Mouse (Mus musculus) ES-E14 (cell line): Measurements from ENCODE around the gene Sertad2. TPM values are rescaled to one million over a fixed set of nuclear protein-coding genes. Genes with fewer than 3 reads are reported as not detected.

ENCODE experiments used
- DNase-seq: peaks from one replicate; pipeline ENCODE4 v3.0.0-alpha.2; 2013; ENCODE audit warnings: low read depth, low spot score
- H3K27ac ChIP-seq: 2 replicates; pipeline ENCODE4 v1.5.1; 2012; ENCODE audit warnings: low read depth, mild to moderate bottlenecking, low read length, moderate library complexity, mixed read lengths; ENCODE audit not compliant: poor library complexity, insufficient read depth, severe bottlenecking
- H3K36me3 ChIP-seq: 2 replicates; pipeline ENCODE4 v1.6.1; 2012; ENCODE audit warnings: mild to moderate bottlenecking, low read length, moderate library complexity, mixed read lengths; ENCODE audit not compliant: control insufficient read depth, poor library complexity, insufficient read depth, severe bottlenecking
- H3K4me1 ChIP-seq, 2 experiments: fragments of 150-350 bp in 1 of 2; sonication (generic) in 1 of 2; 2 replicates each; pipeline ENCODE4 v1.6.1; 2012; ENCODE audit warnings: low read length in 2 of 2, mild to moderate bottlenecking in 1 of 2, mixed read lengths in 1 of 2; ENCODE audit not compliant: control insufficient read depth in 2 of 2, insufficient read depth in 2 of 2, poor library complexity in 1 of 2
- H3K4me3 ChIP-seq, 2 experiments: fragments of 150-350 bp in 1 of 2; sonication (generic) in 1 of 2; 2 replicates each; pipeline ENCODE4 v1.5.1; 2012; ENCODE audit warnings: low read length in 2 of 2, low read depth in 1 of 2, mild to moderate bottlenecking in 1 of 2, mixed read lengths in 1 of 2; ENCODE audit not compliant: insufficient read depth in 1 of 2, poor library complexity in 1 of 2, severe bottlenecking in 1 of 2
- H3K9ac ChIP-seq: 2 replicates; pipeline ENCODE4 v1.6.1; 2012; ENCODE audit warnings: low read depth, mild to moderate bottlenecking, low read length, mixed read lengths; ENCODE audit not compliant: poor library complexity, insufficient read depth, severe bottlenecking
- H3K9me3 ChIP-seq: fragments of 150-350 bp; sonication (generic); 2 replicates; pipeline ENCODE4 v1.6.1; 2012; ENCODE audit warnings: low read depth, mild to moderate bottlenecking, low read length; ENCODE audit not compliant: control insufficient read depth, insufficient read depth
- CHD2 ChIP-seq: IDR thresholded peaks from 2 replicates; pipeline ENCODE4 v1.6.1; 2014; ENCODE audit warnings: mild to moderate bottlenecking, low read depth, low read length, inconsistent platforms
- HCFC1 ChIP-seq: IDR thresholded peaks from 2 replicates; pipeline ENCODE4 v1.6.1; 2012; ENCODE audit warnings: low read length, inconsistent platforms, borderline replicate concordance; ENCODE audit not compliant: insufficient read depth
- MAFK ChIP-seq: IDR thresholded peaks from 2 replicates; pipeline ENCODE4 v1.6.1; 2014; ENCODE audit warnings: mild to moderate bottlenecking, low read depth, low read length, inconsistent platforms; ENCODE audit not compliant: insufficient read depth
- ZC3H11A ChIP-seq: IDR thresholded peaks from 2 replicates; pipeline ENCODE4 v1.6.1; 2012; ENCODE audit warnings: low read depth, mild to moderate bottlenecking, inconsistent platforms, low read length, borderline replicate concordance
- ZNF384 ChIP-seq: IDR thresholded peaks from 2 replicates; pipeline ENCODE4 v1.6.1; 2012; ENCODE audit warnings: low read depth, low read length, inconsistent platforms
- in situ Hi-C, 2 experiments: fragments of 600-800 bp; cut with MboI; formaldehyde crosslinking; loops; one replicate each; pipeline ENCODE4 v1.15.1; 2025; ENCODE audit warnings: low sequenced_read_pairs in 2 of 2, inconsistent platforms in 1 of 2; ENCODE audit not compliant: unreplicated experiment in 2 of 2
- total RNA-seq: library from RNA; depleted of rRNA; stranded (reverse); fragments of 300-350 nt; gene quantifications from 2 replicates; pipeline ENCODE4 v1.2.3, GENCODE M21; 2012

Gene Sertad2
- total RNA-seq, 1 experiment: 16.0 TPM

DNA sequence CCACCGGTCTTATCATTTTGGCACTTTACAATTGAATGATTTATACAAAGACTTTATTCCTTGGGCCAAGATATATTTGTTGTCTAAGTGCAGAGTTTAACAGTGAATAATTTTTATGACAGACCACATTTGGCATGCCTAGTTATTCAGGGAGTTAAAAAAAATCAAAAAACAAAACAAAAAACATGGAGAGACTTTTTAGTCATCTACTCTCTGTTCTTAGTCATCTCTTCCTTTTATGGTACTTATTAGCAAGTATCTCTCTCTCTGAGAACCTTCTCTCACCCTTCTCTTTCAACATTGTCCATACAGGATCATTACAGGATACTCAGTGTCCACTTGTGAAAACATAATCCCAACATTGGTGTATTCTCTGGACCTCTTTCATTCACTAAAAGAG lies 42.2 kb downstream of the Sertad2 start:
- no peak overlapping the region for H3K9ac ChIP-seq
- no peak overlapping the region for H3K4me3 ChIP-seq
- TF ChIP-seq ZC3H11A (no peak), ZNF384 (no peak), HCFC1 (no peak), CHD2 (no peak), MAFK (no peak)
- H3K36me3 ChIP-seq: no peaks in the 10 kb centered on the region; the same call in 1 of the 2 replicates
- H3K4me1 ChIP-seq: peaks cover 0 to 12% of the 10 kb centered on the region in 2 experiments; a peak in 3 of 4 replicates
- in situ Hi-C loops: no loop called here
- no peak for DNase-seq
- H3K27ac ChIP-seq: no peak overlapping the region
- no peaks in the 10 kb centered on the region for H3K9me3 ChIP-seq

- H3K4me1 ChIP-seq: peaks cover 0 to 12% of the 10 kb centered on the region in 2 experiments; a peak in 3 of 4 replicates
- no peak overlapping the region for H3K4me3 ChIP-seq
- TF ChIP-seq CHD2: no peak
- TF ChIP-seq MAFK: 0 out of 2 replicates have a peak, but pooled peaks have one; percentile 36
- no peak for TF ChIP-seq ZNF384
- no peak for TF ChIP-seq HCFC1
- TF ChIP-seq ZC3H11A: no peak
- in situ Hi-C loops: no loop called here
- no peak for DNase-seq
- no peak overlapping the region for H3K27ac ChIP-seq
- no peaks in the 10 kb centered on the region; the same call in 1 of the 2 replicates for H3K36me3 ChIP-seq
- no peaks in the 10 kb centered on the region for H3K9me3 ChIP-seq
- H3K9ac ChIP-seq: no peak overlapping the region
Measured at GRCm38 (mm10) chr11:20586180-20586579, 43.1 kb downstream of the Sertad2 start.

DNA sequence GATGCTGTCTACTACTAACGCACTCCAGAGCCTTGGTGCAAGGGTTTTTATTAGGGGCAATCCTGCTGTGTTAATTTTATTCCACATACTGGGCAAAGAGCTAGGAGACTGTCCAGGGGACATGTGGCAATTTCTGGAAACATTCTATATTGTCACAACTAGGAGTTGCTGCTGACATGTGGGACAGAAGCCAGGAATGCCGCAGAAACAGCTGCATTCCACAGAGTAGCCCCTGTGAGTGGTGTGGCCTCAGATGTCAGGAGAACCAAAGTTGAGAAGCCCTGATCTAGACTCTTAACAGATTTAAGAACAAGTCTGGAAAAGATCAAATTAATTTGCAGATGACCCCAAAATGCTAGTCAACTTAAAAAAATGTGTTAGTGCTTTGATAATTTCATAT lies 46.3 kb downstream of the Sertad2 start:
- H3K9ac ChIP-seq: no peak overlapping the region
- no peaks in the 10 kb centered on the region for H3K36me3 ChIP-seq
- no peaks in the 10 kb centered on the region for H3K9me3 ChIP-seq
- no peak overlapping the region for H3K4me3 ChIP-seq
- H3K4me1 ChIP-seq: peaks cover 2 to 8% of the 10 kb centered on the region in 2 experiments; a peak in 2 of 4 replicates
- TF ChIP-seq ZNF384: no peak
- no peak for TF ChIP-seq MAFK
- in situ Hi-C loops: no loop called here
- no peak overlapping the region for H3K27ac ChIP-seq
- no peak for DNase-seq

DNA sequence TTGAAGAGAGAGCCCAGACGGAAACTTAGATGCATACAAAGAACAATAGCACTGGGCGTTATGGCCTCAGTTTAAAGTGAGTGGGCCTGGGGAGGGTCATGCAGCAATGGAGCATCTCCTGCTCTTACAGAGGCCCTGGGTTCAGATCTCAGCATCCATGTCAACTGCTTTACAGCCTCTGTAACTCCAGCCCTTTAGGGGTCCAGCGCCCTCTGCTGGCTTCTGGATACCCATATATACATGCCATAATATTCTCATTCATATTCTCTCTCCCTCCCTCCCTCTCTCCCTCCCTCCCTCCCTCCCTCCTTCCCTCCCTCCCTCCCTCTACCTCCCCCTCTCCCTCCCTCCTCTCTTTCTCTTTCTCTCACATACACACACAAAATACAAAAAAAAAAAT lies 49.0 kb downstream of the Sertad2 start:
- TF ChIP-seq ZC3H11A (0 out of 2 replicates have a peak, but pooled peaks have one; percentile 17), ZNF384 (no peak)
- Histone ChIP-seq H3K36me3 (no peaks in the 10 kb centered on the region), H3K4me3 (no peak overlapping the region), H3K9ac (no peak overlapping the region), H3K9me3 (no peaks in the 10 kb centered on the region), H3K4me1 (0 out of 4 replicates have a peak, but pooled peaks cover 0 to 2% of the 10 kb centered on the region in 2 experiments), H3K27ac (no peak overlapping the region)
- in situ Hi-C loops: no loop called here
- DNase-seq: peak; percentile 25

- 0 out of 4 replicates have a peak, but pooled peaks cover 0 to 2% of the 10 kb centered on the region in 2 experiments for H3K4me1 ChIP-seq
- no peaks in the 10 kb centered on the region for H3K36me3 ChIP-seq
- in situ Hi-C loops: no loop called here
- TF ChIP-seq MAFK: no peak
- no peak for TF ChIP-seq ZNF384
- no peak for TF ChIP-seq HCFC1
- TF ChIP-seq ZC3H11A: no peak
- TF ChIP-seq CHD2: no peak
- DNase-seq: no peak
- H3K9ac ChIP-seq: no peak overlapping the region
- no peak overlapping the region for H3K27ac ChIP-seq
- no peak overlapping the region; a peak in 1 of 4 replicates for H3K4me3 ChIP-seq
- no peaks in the 10 kb centered on the region for H3K9me3 ChIP-seq
Measured at GRCm38 (mm10) chr11:20594229-20595201, 51.5 kb downstream of the Sertad2 start.
